Mouse (Mus musculus): ENCODE results near the gene Pdxk.

- no peak for TF ChIP-seq CTCF (IDR thresholded peaks at IDR 0.05; ENCODE audit: control insufficient read depth, insufficient read depth, insufficient replicate concordance, low read depth, low read length)
- no peak for TF ChIP-seq POLR2A (IDR thresholded peaks at IDR 0.05; ENCODE audit: control insufficient read depth, low read depth, low read length)
Observed at GRCm38 (mm10) chr10:78460463-78460862, 4.3 kb downstream of the Pdxk start.
